Mouse (Mus musculus) cerebellum, postnatal 10 days (tissue): ENCODE measurements around the gene Zbtb46.

Experiments used
- DNase-seq, 2 experiments: peaks; one replicate each; pipeline ENCODE4 v3.0.0; 2021; ENCODE audit warnings: mixed read lengths in 2 of 2

Zbtb46 gene

DNA sequence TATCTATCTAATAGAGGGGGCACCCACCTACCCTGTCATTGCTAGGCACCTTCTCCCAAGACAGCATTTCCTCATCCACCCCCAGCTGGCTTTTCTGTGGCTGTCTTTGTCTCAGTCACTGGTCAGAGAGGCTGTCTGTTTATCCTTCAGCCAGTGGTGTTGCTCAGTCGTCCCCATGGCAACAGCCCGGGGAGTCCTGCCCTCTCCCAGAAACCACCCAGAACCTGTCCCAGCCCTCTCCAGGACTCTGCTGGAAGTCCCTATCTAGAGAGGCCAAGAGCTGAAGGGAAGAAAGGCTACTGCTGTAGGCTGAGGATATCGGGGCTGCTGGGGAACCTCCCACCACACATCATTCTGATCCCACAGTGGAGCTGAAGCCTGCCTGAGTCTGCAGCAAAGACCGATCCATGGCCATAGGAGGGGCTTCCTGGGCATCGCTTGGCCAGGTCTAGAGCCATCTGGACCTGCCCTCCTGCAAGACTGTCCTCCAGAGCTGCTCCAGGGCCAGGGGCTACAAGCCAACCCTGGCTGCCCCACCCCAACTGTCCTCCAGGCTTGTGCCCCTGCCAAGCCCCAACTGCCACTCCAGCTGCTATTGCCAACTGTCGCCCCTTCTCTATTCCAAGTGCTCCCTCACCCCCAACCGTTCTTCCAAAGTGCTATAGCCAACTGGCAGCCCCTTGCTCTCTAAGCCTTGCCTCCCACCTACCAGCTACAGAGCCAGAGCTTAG, 3.9 kb upstream of the Zbtb46 start:
- peak; percentile 98 for DNase-seq

DNA sequence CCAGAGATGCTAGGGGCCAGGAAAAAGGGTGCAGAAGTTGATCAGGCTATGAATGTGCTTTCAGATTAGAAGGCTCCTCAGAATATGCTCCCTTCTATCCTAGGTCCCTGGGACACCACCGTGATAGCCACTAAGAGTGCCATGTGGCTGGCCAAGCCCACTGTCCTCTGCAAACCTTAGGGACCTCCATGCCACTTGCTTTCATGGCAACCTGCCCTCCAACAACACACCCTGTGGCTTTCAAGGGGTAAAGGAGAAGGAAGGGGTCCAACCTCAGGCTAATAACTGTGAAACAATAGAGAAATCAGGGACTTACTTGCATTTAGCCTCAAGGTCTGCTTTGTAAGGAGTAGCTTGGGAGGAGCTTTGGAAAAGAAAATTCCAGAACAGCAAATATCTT, 3.4 kb upstream of the Zbtb46 start:
- DNase-seq = peak; percentile 67 to 73

DNA sequence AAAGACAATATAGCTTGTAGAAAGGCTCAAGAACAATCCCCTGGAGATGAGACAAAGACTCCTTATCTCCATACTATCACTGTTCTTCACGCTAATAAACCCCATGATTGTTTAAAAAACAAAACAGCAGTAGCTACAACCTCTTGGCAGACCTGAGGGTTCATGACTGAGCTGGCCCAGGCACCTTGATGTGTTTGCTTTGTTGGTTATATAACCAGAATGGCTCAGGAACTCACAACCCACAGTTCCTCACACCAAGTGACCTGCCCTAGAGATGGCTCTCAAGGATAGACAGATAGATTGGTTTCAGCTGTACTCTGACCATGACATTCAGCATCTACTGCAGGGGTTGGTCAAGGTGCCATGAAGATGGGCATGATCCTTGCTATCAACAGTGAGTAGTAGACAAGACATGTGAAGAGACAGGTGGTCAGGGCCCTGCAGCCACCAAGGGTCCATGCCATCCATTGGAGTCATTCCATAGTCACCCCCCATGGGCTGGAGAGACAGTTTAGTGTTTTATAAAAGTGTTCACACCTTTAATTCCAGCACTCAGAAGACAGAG, 2.4 kb upstream of the Zbtb46 start:
- peak; percentile 42 to 45 for DNase-seq

DNA sequence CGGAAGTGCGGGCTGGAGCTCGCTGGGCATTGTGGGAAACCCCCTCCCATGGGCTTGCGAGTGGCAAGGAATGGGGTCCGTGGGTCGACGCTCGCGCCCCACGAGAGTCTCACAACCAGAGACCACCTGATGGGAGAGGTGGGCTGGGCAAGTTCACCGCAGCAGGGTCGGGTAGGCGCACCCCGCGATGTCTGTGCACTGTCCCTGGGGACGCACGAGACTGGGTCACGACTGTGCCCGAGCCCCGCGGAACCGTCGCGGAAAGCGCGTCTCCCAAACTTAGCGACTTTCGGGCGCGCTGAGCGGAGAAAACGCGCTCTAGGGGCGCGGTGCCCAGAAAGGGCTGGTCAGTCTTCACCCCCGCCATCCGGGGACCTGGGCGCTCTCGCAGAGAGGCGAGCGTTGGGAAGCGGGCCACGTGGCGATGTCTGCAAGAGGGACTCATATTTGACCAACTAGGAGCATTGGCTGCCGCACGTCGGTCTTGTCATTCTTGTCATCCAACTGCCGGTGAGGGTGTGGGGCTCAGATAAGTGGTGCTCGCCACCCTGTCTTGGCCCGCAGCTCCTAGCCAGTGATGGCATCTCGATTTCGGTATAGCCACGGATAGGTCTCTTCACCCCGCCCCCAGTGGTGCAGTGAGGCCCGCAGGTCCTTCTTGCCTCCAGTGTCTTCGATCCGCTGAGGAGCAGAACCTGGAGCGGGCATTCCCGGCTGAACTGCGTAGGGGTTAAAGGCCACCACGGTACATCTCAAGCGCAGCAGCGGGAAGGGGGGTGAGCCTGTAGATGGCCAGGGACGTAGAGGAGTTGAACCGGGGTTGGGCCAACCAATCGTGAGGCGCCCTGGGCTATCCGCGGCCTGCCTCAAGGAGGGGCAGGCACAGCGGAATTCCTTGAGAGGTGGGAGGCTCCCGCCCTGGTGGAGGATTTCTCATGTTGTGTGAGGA, 721 bp upstream of the Zbtb46 start:
- peak; percentile 81 to 85 for DNase-seq

DNA sequence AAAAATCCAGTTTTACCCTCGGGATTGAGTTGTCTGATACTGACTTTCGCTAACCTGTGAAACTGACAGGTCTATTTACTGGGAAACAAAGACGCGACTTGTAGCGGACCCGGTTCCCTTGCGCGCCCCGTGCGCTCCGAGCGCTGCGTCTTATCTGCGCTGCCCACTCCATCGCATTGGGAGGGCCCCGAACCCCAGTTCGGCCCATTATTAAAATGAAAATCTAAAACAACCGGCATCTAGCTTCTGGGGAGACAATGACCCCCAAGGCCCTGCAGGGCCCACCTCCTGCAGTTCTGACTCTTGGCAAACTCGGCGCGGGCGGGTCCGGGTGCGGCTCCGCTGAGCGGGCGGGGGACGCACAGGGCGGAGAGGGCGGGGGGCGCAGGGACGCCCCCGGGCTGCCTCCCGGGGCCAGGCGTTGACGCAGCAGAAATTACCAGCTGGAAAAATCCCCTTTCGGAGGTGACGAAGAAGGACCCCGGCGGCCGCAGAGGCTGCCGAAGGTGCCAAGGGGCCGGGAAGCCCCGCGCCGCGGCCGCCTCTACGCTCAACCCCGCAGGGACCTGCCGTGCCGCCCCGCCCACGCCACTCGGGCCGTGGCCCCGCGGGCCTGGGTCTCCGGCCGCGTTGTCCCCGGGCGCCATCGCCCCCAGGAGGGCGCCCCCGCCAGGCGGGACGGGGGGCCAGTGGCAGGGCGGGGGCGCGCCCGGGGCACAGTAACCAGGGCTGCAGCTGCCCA, 644 bp downstream of the Zbtb46 start:
- DNase-seq = peak; percentile 72 to 74

DNA sequence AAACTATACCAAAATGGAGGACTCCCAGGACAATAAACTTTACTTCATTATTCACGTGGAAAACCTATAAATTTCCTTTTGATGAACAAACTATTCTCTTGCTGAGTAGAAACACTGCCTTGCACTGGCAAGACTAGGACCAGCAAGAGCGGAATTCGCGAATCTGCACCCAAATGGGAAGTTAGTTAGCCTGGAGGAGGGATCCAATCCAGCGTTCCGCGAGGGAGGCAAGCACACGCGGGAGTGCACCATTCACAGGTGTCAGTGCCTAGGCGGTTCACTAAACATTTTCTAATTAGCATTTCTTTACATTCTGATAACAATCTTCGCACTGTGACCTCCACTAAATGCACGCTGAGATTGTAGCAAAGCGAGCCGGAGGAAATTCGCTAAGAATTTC, 1.4 kb downstream of the Zbtb46 start:
- peak; percentile 43 to 49 for DNase-seq

DNA sequence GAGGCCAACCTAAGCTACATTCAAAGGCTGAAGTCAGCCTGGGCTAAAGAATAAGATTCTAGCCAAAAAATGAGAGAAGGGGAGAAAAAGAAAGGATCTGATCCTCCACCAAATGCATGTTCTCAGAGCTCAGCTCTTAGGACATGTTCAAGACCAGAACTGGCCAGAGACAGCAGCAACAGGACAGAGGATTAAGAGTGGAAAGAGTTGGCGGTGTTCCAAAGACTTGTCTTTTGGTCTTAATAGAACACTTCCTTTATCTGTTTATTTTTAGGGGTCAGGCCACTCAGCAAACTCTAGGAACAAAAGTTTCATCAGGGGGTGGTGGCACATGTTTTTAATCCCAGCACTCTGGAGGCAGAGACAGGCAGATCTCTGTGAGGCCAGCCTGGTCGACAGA, 3.3 kb downstream of the Zbtb46 start:
- DNase-seq = peak; percentile 26 to 47

DNA sequence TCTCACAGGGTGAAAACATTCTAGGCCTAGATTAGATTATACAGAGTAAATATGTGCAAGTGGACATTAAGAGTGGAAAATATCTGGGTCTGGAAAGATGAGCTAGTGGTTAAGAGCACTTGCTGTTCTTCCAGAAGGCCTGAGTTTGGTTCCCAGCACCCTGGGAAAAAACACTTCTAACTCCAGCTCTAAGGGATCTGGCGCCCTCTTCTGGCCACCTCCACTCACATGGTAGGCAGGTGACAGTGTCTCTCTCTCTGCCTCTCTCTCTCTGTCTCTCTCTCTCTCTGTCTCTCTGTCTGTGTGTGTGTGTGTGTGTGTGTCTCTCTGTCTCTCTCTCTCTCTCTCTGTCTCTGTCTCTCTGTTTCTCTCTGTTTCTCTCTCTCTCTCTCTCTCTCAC, 6.0 kb downstream of the Zbtb46 start:
- DNase-seq = peak; percentile 32 to 39

DNA sequence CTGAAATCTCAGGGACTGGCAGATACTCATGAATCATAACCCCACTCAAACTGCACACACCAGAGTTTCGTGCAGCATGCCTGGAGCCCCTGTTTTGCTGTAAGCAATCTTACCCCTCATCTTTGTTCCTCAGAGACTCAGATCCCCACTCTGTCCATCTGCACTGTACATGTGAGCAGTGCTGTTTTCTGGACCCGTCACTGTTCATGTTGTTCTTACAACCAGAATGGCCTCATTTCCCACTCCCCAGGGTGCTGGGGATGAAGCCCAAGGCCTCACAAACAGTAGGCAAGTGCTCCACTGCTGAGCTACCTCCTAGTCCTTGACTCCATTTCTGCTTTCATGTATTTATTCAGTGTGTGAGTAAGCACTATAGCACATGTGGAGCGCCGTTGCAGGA, 7.0 kb downstream of the Zbtb46 start:
- DNase-seq = peak; percentile 34 to 48

DNA sequence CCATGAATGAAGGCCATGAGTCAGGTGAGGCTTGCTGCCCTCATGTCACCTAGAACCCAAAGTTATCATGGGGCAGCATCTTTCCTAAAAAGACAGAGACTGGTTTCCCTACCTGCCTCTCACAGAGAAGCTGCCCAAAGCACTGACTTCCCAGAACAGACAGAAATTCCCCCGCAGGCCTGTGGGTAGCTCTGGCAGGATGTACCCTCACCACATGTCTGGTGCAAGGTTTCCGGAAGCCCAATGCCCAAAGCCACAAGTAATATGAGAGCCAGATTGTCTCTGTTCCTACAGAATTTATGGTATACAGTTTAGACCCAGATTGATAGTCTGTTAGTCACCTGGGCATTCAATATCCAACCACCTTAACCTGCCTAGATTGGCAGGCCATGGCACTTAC, 16.2 kb downstream of the Zbtb46 start:
- no peak for DNase-seq

DNA sequence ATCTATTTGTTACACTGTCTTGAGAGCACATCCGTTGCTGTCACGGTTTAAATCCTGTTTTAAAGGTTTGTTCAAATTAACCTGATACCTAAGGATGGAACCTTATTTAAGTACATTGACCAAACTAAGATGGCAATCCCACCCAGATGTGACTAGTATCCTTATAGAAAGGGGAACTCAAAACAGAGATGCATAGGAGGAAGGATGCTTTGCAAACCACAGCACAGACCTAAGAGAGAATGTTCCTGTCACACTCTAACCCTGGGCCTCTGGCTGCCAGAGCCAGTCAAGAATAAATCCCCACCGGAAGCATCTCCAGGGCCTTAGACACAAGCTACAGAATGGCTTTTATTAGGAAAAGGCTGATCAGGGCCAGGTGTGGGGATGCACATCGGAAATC, 21.1 kb downstream of the Zbtb46 start:
- no peak for DNase-seq

DNA sequence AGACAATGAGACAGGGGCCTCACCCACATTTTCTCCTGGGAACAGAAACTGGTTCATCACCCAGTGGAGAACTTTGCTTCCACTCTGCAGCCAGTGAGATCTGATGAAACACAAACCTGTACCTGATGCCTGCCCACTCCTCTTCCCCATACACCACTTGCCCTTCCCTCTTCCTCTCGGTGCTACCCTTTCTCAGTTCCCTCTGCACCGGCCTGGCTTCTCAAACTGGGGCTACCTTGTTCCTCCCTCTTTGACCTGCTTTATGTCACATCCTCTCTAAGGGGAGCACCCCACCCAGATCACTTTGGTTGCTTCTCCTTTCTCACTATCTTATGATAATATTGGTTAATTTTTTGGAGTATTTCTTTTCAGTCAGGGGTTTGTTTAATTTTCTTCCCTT, 23.0 kb downstream of the Zbtb46 start:
- no peak for DNase-seq

DNA sequence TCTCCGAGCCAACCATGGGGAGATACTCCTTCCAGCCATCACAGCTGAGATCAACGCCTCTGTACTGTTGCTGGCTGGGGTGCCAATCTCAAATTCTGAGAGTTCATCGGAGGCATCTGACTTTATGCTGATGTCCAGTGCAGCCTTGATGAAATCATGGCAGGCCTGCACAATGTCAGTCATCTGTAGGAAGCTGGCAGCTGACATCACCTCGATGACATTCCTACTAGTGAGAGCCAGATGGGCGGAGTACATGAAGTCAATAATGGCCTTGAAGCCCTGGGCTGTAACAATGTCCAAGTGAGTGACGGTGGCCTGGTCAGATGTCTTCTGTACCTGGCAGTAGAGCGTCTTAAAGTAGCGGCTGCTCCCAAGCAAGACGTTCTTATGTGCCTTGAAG, 35.4 kb downstream of the Zbtb46 start:
- no peak for DNase-seq

DNA sequence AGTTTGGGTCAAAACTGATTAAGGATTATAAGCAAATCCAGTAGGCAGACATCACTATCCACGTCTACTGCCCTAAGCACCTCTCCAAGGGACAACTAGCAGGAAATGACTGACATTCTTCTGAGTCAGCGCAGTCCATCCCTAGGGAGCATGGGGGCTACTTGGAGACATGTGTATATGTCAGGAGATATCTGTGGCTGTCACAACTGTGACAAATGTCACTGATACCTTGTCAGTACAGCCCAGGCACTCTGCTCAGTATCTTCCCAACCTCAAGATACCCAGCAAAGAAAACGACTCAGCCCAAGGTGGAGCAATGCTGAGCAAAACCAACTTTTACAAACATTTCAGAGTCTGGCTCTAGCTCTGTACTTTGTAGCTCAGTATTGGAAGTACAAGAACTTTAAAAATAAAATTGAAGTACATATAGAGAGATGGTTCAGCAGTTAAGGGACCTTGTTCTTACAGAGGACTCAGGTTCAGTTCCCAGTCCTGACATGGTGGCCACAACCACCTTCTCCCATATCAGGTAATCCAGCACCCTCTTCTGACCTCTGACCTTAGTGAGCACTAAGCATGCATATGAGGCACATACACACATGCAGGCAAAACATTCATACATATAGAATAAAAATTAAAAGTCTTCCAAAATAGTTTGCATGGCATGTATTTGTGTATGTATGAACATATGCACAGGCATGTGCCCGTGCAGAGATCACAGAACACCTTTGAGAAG, 38.2 kb downstream of the Zbtb46 start:
- DNase-seq = no peak

DNA sequence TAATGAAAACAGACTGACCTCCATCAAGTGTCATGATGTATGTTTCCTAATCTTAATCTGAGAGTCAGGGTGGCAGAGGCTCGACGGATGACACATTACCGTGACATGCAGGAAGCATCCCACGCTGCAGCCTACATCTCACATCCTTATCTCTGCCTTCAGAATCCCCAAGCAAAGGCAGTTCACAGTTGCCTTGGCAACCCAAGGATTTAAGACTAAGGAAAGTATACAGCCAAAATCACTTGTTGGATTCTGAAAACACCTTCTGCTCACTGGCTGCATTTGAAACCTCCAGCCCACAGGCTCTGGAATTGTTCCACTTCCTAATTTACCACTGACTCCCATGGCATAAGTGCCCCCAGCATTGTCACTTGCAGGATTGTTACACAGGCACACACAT, 38.8 kb downstream of the Zbtb46 start:
- DNase-seq = no peak

DNA sequence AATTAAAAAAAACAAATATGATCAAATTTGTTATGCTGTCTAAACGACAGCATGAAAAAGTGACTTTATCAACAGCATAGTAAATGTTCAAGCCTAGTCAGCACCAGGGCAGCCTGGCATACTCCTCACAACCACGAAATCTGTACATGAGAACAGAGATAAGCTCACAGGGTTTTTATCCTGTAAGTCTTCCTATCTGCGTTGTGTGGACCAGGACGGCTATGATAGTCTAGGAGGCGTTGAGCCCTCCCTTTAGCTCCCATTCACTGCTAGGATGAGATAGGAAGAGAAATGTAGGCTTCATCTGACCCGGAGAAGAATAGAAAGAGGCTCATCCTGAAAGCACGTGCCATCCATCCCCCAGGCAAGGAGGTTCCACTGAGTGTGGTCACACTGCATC, 39.9 kb downstream of the Zbtb46 start:
- DNase-seq = no peak

DNA sequence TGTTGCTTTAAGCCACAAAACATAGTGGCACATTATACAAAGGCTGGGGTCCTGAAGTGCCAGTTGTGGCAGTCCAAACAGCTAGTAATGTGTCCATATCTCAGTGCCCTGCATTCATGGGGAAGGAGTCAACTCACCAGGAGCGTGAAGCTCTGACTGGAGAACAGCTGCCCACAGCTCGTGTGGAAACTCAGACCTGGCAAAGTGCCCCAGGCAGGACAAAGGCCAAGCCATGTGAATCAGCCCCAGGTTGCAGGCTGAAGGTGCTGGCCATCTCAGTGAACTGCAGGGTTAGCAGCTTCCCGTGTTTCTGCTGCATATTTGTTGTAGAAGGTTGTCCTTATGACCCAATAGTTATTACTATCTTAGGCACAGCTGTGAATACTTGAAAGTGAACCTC, 43.3 kb downstream of the Zbtb46 start:
- peak; percentile 84 to 87 for DNase-seq

DNA sequence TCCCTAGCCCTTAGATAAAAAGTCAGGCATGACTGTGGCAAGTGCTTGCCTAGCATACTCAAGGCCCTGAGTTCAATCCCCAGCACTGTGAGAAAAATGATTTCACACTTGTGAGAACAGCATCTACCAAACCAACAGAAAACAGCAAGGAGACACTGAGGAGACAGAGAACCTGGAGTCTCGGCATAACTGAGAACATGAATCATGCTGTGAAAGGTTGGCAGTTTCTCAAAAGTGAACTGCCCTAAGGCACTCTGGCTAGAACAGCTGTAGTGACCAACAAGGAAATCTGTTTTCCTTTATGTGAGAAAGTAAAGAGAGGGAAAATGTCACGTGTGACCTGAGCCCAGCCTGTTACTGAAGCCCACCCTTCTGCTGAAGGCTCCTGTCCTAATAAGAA, 46.1 kb downstream of the Zbtb46 start:
- no peak for DNase-seq

DNA sequence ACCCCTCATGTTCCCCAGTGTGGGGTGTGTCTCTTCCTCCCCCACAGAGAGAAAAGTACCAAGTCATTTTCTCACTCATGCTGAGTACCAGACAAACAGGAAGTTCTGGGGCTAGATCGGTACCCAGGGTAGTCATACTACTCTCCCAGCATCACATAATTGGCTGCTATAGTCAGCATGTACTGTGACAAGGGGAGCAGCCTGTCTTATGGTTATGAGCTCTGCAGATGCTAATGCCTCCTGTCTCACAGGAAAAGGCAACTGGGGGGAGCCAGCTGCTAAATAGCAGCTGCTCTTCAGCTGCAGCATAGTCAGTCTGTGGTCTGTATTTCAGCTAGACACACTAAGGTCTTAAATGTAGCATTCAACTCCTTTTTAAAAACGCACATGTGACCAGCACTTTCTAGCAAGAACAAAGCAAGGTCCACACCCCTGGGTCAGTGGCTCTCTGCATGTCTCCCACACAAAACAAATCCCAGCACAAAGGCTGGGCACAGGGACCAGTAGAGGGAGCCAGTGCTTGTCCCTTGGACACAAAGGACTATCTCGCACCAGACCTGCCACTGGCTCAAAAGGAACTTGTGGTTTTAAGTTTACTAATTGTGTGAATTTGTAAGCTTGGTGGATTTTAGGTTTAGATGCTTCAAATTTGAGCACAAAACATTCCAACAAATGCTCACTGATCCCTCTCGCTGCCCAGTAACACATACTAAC, 48.3 kb downstream of the Zbtb46 start:
- peak; percentile 78 to 80 for DNase-seq

DNA sequence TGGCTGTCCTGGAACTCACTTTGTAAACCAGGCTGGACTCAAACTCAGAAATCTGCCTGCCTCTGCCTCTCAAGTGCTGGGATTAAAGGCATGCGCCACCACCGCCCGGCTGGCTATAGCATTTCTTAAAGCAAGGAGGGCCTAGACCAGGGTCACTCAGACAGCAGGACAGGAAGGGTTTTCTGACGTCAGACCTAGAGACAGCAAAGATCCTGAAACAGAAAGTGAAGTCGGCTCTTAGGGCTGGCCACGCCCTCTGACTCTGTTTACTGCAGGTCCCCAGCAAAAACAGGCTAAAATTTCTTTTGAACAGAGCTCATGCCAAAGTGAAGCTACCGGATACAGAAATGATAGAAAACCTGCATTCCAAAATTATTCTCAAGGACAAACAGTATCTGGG, 49.6 kb downstream of the Zbtb46 start:
- no peak for DNase-seq

DNA sequence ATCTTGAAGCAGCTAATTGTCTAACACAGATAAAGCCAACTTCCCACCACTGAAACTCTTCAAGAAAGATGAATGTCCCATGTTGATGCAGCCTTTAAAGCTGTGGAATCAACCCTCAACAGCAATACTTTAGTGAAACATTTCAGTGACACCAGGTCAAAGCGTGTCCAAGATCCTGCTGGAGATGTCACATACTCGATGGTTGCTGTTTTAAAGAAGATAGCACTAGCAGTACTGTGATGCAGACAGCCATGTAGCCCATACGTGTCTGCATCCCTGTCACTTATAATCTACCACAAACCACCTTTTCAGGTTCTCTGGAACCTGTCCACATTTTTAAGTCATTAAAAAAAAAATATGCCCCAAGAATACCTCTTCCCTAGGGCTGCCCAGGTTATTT, 55.5 kb downstream of the Zbtb46 start:
- DNase-seq = no peak

DNA sequence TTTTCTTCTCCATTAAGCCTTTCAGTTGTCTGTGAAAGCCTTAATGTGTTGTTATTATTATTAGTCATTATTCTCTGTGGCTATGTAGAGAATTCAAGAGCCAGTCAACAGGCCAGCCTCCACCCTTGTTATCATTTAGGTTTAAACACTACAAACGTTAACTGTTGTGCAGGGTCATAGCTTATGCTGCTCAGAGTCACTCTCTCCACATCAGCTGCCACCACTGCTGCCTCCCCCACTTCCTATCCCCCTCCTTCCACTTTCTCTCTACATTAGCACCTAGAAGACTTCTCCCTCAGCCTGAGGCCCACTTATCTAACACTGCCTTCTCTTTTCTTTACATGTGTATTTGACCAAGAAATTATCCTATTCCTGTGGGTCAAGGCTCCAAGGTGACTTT, 57.7 kb downstream of the Zbtb46 start:
- no peak for DNase-seq
